Mouse (Mus musculus): ENCODE data around the gene Rps11. TPM values are rescaled to one million over a fixed set of nuclear protein-coding genes. Genes with fewer than 3 reads are reported as not detected.
"Not testable (repeated sequence)": the region's sequence is repeated elsewhere in the genome, so short reads cannot be mapped to it uniquely, and the experiment has no call there.

The Rps11 gene
- polyA plus RNA-seq (2012; rRNA removed) = 273 and 325 TPM in 2 replicates

GRCm38 (mm10) chr7:45124224-45125143, at the start of gene Rps11:
Rps11 (minus strand) TSS chr7:45124439.
- Histone ChIP-seq H3K27ac (ENCODE audit: insufficient read depth, low read length) (peak within 1 kb of the TSS; percentile 96), H3K4me1 (ENCODE audit: control insufficient read depth, insufficient read depth, insufficient read length) (peaks cover 19% of the 10 kb centered on the region; the same call in 1 of the 2 replicates), H3K4me3 (ENCODE audit: extremely low read depth, insufficient read depth, insufficient read length) (peak within 1 kb of the TSS; percentile 83), H3K36me3 (ENCODE audit: control insufficient read depth, insufficient read depth, low read length) (peaks cover 35% of the 10 kb centered on the region), H3K27me3 (ENCODE audit: control insufficient read depth, insufficient read depth, low read length) (no peaks in the 10 kb centered on the region)
- peak; percentile 98 to 99 for DNase-seq (ENCODE audit: low read depth in 1 of 2, low spot score in 2 of 2)
- TF ChIP-seq POLR2A (IDR thresholded peaks at IDR 0.05; ENCODE audit: low read depth, low read length) (peak; percentile 2), CTCF (IDR thresholded peaks at IDR 0.05; ENCODE audit: extremely low read depth, insufficient read depth, insufficient read length, insufficient replicate concordance) (no peak)
- WGBS = 2% methylated on average over 59 of the region's 59 CpGs

GRCm38 (mm10) chr7:45173772-45174171, 49.5 kb upstream of the Rps11 start:
- H3K36me3 ChIP-seq (ENCODE audit: control insufficient read depth, insufficient read depth, low read length); H3K27ac ChIP-seq (ENCODE audit: insufficient read depth, low read length); H3K4me1 ChIP-seq (ENCODE audit: control insufficient read depth, insufficient read depth, insufficient read length); H3K4me3 ChIP-seq (ENCODE audit: extremely low read depth, insufficient read depth, insufficient read length): not testable (repeated sequence)
- peak; percentile 11; the same call in 1 of the 2 replicates for TF ChIP-seq CTCF (IDR thresholded peaks at IDR 0.05; ENCODE audit: extremely low read depth, insufficient read depth, insufficient read length, insufficient replicate concordance)
- H3K27me3 ChIP-seq (ENCODE audit: control insufficient read depth, insufficient read depth, low read length) = peaks cover 26% of the 10 kb centered on the region
- DNase-seq (ENCODE audit: low read depth in 1 of 2, low spot score in 2 of 2) = peak in 1 of 2 experiments; percentile 34
- WGBS = 62% methylated on average over 1 of the region's 1 CpGs

- H3K4me3 ChIP-seq (ENCODE audit: extremely low read depth, insufficient read depth, insufficient read length) = no peak overlapping the region
- H3K27me3 ChIP-seq (ENCODE audit: control insufficient read depth, insufficient read depth, low read length) = peaks cover 32% of the 10 kb centered on the region
- H3K4me1 ChIP-seq (ENCODE audit: control insufficient read depth, insufficient read depth, insufficient read length) = peaks cover 5% of the 10 kb centered on the region
- no peak for DNase-seq (ENCODE audit: low read depth in 1 of 2, low spot score in 2 of 2)
- peak; percentile 42; the same call in 1 of the 2 replicates for TF ChIP-seq CTCF (IDR thresholded peaks at IDR 0.05; ENCODE audit: extremely low read depth, insufficient read depth, insufficient read length, insufficient replicate concordance)
- no peak for TF ChIP-seq POLR2A (IDR thresholded peaks at IDR 0.05; ENCODE audit: low read depth, low read length)
- no peak overlapping the region for H3K27ac ChIP-seq (ENCODE audit: insufficient read depth, low read length)
- no peaks in the 10 kb centered on the region for H3K36me3 ChIP-seq (ENCODE audit: control insufficient read depth, insufficient read depth, low read length)
- WGBS = 63% methylated on average over 7 of the region's 7 CpGs
Observed at GRCm38 (mm10) chr7:45172974-45173373, 48.7 kb upstream of the Rps11 start.

- no peak for DNase-seq (ENCODE audit: low read depth in 1 of 2, low spot score in 2 of 2)
- H3K4me3 ChIP-seq (ENCODE audit: extremely low read depth, insufficient read depth, insufficient read length) = no peak overlapping the region
- H3K27me3 ChIP-seq (ENCODE audit: control insufficient read depth, insufficient read depth, low read length) = peaks cover 15% of the 10 kb centered on the region
- 92% methylated on average over 3 of the region's 3 CpGs for WGBS
- no peaks in the 10 kb centered on the region for H3K36me3 ChIP-seq (ENCODE audit: control insufficient read depth, insufficient read depth, low read length)
- TF ChIP-seq CTCF (IDR thresholded peaks at IDR 0.05; ENCODE audit: extremely low read depth, insufficient read depth, insufficient read length, insufficient replicate concordance) = no peak
- TF ChIP-seq POLR2A (IDR thresholded peaks at IDR 0.05; ENCODE audit: low read depth, low read length) = no peak
- no peaks in the 10 kb centered on the region for H3K4me1 ChIP-seq (ENCODE audit: control insufficient read depth, insufficient read depth, insufficient read length)
- H3K27ac ChIP-seq (ENCODE audit: insufficient read depth, low read length) = no peak overlapping the region
Observed at GRCm38 (mm10) chr7:45169495-45169894, 45.3 kb upstream of the Rps11 start.

- H3K27me3 ChIP-seq (ENCODE audit: control insufficient read depth, insufficient read depth, low read length) = peaks cover 22% of the 10 kb centered on the region
- H3K36me3 ChIP-seq (ENCODE audit: control insufficient read depth, insufficient read depth, low read length) = no peaks in the 10 kb centered on the region
- H3K27ac ChIP-seq (ENCODE audit: insufficient read depth, low read length) = no peak overlapping the region
- peaks cover 1% of the 10 kb centered on the region for H3K4me1 ChIP-seq (ENCODE audit: control insufficient read depth, insufficient read depth, insufficient read length)
- TF ChIP-seq CTCF (IDR thresholded peaks at IDR 0.05; ENCODE audit: extremely low read depth, insufficient read depth, insufficient read length, insufficient replicate concordance) = no peak
- no peak for TF ChIP-seq POLR2A (IDR thresholded peaks at IDR 0.05; ENCODE audit: low read depth, low read length)
- H3K4me3 ChIP-seq (ENCODE audit: extremely low read depth, insufficient read depth, insufficient read length) = no peak overlapping the region
- no peak for DNase-seq (ENCODE audit: low read depth in 1 of 2, low spot score in 2 of 2)
- 15% methylated on average over 24 of the region's 24 CpGs for WGBS
Observed at GRCm38 (mm10) chr7:45168656-45169055, 44.4 kb upstream of the Rps11 start.

GRCm38 (mm10) chr7:45167761-45168445, 43.7 kb upstream of the Rps11 start:
- no peak for DNase-seq (ENCODE audit: low read depth in 1 of 2, low spot score in 2 of 2)
- WGBS = 14% methylated on average over 19 of the region's 19 CpGs
- Histone ChIP-seq H3K4me3 (ENCODE audit: extremely low read depth, insufficient read depth, insufficient read length) (no peak overlapping the region), H3K4me1 (ENCODE audit: control insufficient read depth, insufficient read depth, insufficient read length) (peaks cover 3% of the 10 kb centered on the region), H3K27me3 (ENCODE audit: control insufficient read depth, insufficient read depth, low read length) (peaks cover 23% of the 10 kb centered on the region), H3K27ac (ENCODE audit: insufficient read depth, low read length) (no peak overlapping the region), H3K36me3 (ENCODE audit: control insufficient read depth, insufficient read depth, low read length) (no peaks in the 10 kb centered on the region)
- TF ChIP-seq POLR2A (IDR thresholded peaks at IDR 0.05; ENCODE audit: low read depth, low read length) = no peak
- no peak for TF ChIP-seq CTCF (IDR thresholded peaks at IDR 0.05; ENCODE audit: extremely low read depth, insufficient read depth, insufficient read length, insufficient replicate concordance)
